Mouse (Mus musculus) embryonic facial prominence, embryonic 11.5 days (tissue): ENCODE measurements around the gene Pold1. TPM values are rescaled to one million over a fixed set of nuclear protein-coding genes. Genes with fewer than 3 reads are reported as not detected.

ENCODE experiments used
- ATAC-seq: fragments of 200-750 bp; cut with Nextera tagmentation; replicated peaks from 2 replicates; pipeline ENCODE4 v1.8.0; 2017; ENCODE audit warnings: low read depth; ENCODE audit not compliant: insufficient number of reproducible peaks, low FRiP score, low TSS enrichment
- DNase-seq: peaks from one replicate; pipeline ENCODE4 v3.0.0-alpha.2; 2015; ENCODE audit warnings: low spot score
- H3K27ac ChIP-seq: fragments of 300-500 bp; sonication (generic); replicated peaks from 2 replicates; pipeline ENCODE4 v1.5.1; 2014; ENCODE audit warnings: mild to moderate bottlenecking, low read depth, low read length, control low read depth
- H3K27me3 ChIP-seq: fragments of 300-500 bp; sonication (generic); 2 replicates; pipeline ENCODE4 v1.6.1; 2014; ENCODE audit warnings: mild to moderate bottlenecking, low read length, moderate library complexity, mixed read lengths; ENCODE audit not compliant: control insufficient read depth, insufficient read depth
- H3K36me3 ChIP-seq: fragments of 300-500 bp; sonication (generic); replicated peaks from 2 replicates; pipeline ENCODE4 v1.6.1; 2014; ENCODE audit warnings: low read depth, mild to moderate bottlenecking, low read length, moderate library complexity, mixed read lengths; ENCODE audit not compliant: control insufficient read depth, insufficient read depth
- H3K4me1 ChIP-seq: fragments of 300-500 bp; sonication (generic); 2 replicates; pipeline ENCODE4 v1.6.1; 2014; ENCODE audit warnings: low read length, mixed read lengths; ENCODE audit not compliant: control insufficient read depth, insufficient read depth
- H3K4me2 ChIP-seq: fragments of 300-500 bp; sonication (generic); 2 replicates; pipeline ENCODE4 v1.6.1; 2014; ENCODE audit warnings: low read depth, mild to moderate bottlenecking, control low read depth, low read length, moderate library complexity
- H3K4me3 ChIP-seq: fragments of 300-500 bp; sonication (generic); 2 replicates; pipeline ENCODE4 v1.5.1; 2014; ENCODE audit warnings: low read depth, low read length, control low read depth
- H3K9ac ChIP-seq: fragments of 300-500 bp; sonication (generic); replicated peaks from 2 replicates; pipeline ENCODE4 v1.6.1; 2014; ENCODE audit warnings: mild to moderate bottlenecking, control low read depth, low read length
- H3K9me3 ChIP-seq: fragments of 300-500 bp; sonication (generic); replicated peaks from 2 replicates; pipeline ENCODE4 v1.6.1; 2016; ENCODE audit warnings: mild to moderate bottlenecking, low read length, inconsistent platforms, mixed read lengths; ENCODE audit not compliant: control insufficient read depth
- WGBS: fragments of 180-500 bp; shearing (Covaris S2); extraction: QIAGEN DNeasy Blood & Tissue Kit; methylation state at CpG from one replicate; pipeline ENCODE4 v1.1.7; 2014; 5-methylcytosine and 5-hydroxymethylcytosine counted together
- polyA plus RNA-seq: library from polyadenylated mRNA; unstranded; fragments of >200 nt; fragmentation: Nextera tagmentation; extraction: Ambion mirVana; gene quantifications from 2 replicates; pipeline ENCODE4 v1.2.1, GENCODE M21; 2014

The Pold1 gene
- 56.3 and 61.4 TPM in 2 replicates for polyA plus RNA-seq

GRCm38 (mm10) chr7:44548497-44549087 is at the start of gene Pold1:
Gene Pold1, minus strand, starts transcription at chr7:44548849.
- peak; percentile 87 for ATAC-seq
- peak within 1 kb of the TSS; percentile 72 for H3K9ac ChIP-seq
- H3K4me2 ChIP-seq = peak within 1 kb of the TSS; percentile 78
- under 1% methylated on average over 43 of the region's 43 CpGs for WGBS
- H3K4me1 ChIP-seq = peaks cover 5% of the 10 kb centered on the region; the same call in 1 of the 2 replicates
- no peaks in the 10 kb centered on the region for H3K27me3 ChIP-seq
- H3K9me3 ChIP-seq = no peaks in the 10 kb centered on the region
- no peaks in the 10 kb centered on the region; the same call in 1 of the 2 replicates for H3K36me3 ChIP-seq
- peak; percentile 100 for DNase-seq
- peak within 1 kb of the TSS; percentile 63 for H3K4me3 ChIP-seq
- 0 out of 2 replicates have a peak within 1 kb of the TSS, but pooled peaks have one; percentile 49 for H3K27ac ChIP-seq

DNA sequence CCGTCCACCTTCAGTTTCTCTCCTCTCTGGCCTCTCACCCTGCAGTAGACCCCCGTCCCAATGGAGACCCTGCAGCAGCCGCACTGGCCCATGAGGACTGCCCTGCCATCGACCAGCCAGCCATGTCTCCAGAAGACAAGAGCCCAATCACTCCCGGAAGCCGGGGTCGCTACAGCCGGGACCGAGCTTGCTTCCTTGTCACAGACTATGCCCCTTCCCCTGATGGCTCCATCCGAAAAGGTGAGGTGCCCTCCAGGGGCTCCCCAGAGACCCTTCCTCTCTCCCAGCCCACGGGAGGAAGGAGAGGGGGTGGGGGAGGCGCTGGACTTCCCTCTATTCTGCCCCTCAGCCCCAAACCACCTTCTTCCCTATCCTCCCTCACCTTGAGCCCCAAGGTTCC is 49.7 kb upstream of the Pold1 start:
- no peak overlapping the region for H3K4me2 ChIP-seq
- ATAC-seq = no peak

DNA sequence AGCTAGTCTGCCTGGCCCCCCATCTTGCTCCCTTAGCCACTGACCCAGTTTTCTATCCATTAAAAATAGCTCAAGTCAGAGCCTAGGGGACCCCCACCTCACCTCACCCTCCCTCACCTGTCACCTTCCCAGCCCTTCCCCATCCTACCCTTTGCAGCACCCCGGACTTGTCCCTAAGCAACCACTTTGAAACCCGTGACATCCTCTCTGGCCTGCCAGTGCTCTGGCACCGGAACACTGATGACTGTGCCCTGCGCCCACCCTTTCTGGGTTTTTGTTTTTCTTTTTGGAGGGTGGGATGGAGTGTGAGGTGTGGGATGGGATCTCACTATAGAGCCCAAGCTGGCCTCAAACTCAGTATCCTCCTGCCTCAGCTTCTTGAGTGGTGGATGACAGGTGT is 49.0 kb upstream of the Pold1 start:
- WGBS = 91% methylated on average over 4 of the region's 4 CpGs
- Histone ChIP-seq H3K9me3 (no peaks in the 10 kb centered on the region), H3K27ac (no peak overlapping the region), H3K27me3 (peaks cover 20% of the 10 kb centered on the region), H3K36me3 (no peaks in the 10 kb centered on the region), H3K4me3 (no peak overlapping the region), H3K4me2 (no peak overlapping the region), H3K9ac (no peak overlapping the region), H3K4me1 (peaks cover 2% of the 10 kb centered on the region; the same call in 1 of the 2 replicates)
- no peak for ATAC-seq
- DNase-seq = no peak

More for the DNA sequence above, 49.7 kb upstream of the Pold1 start:
- Histone ChIP-seq H3K36me3 (no peaks in the 10 kb centered on the region), H3K9ac (no peak overlapping the region), H3K4me3 (no peak overlapping the region), H3K4me1 (peaks cover 2% of the 10 kb centered on the region; the same call in 1 of the 2 replicates), H3K27me3 (peaks cover 18% of the 10 kb centered on the region), H3K27ac (no peak overlapping the region), H3K9me3 (no peaks in the 10 kb centered on the region)
- DNase-seq = no peak
- WGBS = 78% methylated on average over 12 of the region's 12 CpGs

DNA sequence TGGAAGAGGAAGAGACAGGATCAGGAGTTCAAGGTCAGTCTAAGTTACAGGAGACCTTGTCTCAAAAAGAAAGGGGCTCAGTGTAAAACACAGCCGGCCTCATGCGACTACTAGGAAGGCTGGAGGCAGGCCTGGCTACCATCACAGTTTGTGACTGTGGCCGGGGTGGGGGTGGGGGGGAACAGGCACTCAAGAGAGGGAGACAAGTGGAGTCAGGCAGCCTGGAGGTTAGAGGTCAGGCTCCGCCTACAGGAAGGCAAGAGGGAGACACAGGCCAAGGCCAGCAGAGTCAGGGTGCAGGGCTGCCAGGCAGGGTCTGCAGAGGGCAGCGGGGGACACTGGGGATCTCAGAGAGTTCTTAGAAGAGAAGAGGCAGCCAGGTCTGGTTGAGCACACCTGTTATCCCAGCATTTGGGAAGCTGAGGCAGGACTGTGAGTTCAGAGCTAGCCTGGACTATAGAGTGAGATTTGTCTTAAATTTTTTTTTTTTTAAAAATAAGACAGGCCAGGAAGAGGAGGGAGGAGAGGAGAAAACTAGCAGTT is 48.4 kb upstream of the Pold1 start:
- DNase-seq = no peak
- H3K4me2 ChIP-seq = no peak overlapping the region
- peaks cover 23% of the 10 kb centered on the region for H3K27me3 ChIP-seq
- H3K36me3 ChIP-seq = no peaks in the 10 kb centered on the region
- no peak for ATAC-seq
- no peaks in the 10 kb centered on the region for H3K9me3 ChIP-seq
- no peak overlapping the region for H3K4me3 ChIP-seq
- peaks cover 2% of the 10 kb centered on the region; the same call in 1 of the 2 replicates for H3K4me1 ChIP-seq
- no peak overlapping the region for H3K27ac ChIP-seq
- WGBS = 46% methylated on average over 5 of the region's 5 CpGs
- H3K9ac ChIP-seq = no peak overlapping the region

DNA sequence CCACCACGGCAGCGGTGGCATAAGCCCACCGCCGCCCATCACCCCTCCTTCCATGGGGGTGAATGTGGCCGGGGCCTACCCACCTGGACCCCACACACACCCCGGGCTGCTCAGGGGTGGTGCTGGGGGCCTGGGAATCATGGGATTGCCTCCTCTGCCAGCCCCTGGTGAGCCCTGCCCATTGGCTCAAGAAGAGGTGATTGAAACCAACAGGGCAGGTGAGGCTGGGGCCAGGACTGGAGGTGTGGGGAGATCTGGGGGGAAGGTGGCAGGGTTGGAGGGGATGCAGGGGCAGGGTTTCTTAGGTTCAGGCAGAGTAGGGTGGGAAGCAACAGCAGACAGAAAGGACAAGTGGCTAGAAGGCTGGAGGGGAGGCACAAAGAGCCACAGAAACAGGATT is 47.4 kb upstream of the Pold1 start:
- Histone ChIP-seq H3K4me1 (peaks cover 4% of the 10 kb centered on the region), H3K9ac (no peak overlapping the region), H3K27ac (no peak overlapping the region), H3K27me3 (peaks cover 24% of the 10 kb centered on the region), H3K9me3 (no peaks in the 10 kb centered on the region), H3K4me3 (no peak overlapping the region), H3K36me3 (no peaks in the 10 kb centered on the region), H3K4me2 (no peak overlapping the region)
- WGBS = 90% methylated on average over 6 of the region's 6 CpGs
- ATAC-seq (no peak), DNase-seq (no peak)

DNA sequence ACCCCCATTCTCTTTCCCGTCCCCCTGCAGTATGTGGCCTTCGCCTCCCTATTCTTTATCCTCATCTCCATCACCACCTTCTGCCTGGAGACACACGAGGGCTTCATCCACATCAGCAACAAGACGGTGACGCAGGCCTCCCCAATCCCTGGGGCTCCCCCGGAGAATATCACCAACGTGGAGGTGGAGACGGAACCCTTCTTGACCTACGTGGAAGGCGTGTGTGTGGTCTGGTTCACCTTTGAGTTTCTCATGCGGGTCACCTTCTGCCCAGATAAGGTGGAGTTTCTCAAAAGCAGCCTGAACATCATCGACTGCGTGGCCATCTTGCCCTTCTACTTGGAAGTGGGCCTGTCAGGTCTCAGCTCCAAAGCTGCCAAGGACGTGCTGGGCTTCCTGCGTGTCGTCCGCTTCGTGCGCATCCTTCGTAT is 46.5 kb upstream of the Pold1 start:
- H3K4me2 ChIP-seq = no peak overlapping the region
- peaks cover 4% of the 10 kb centered on the region for H3K4me1 ChIP-seq
- no peaks in the 10 kb centered on the region for H3K9me3 ChIP-seq
- no peak overlapping the region for H3K9ac ChIP-seq
- H3K27me3 ChIP-seq = peaks cover 24% of the 10 kb centered on the region
- no peak for ATAC-seq
- H3K36me3 ChIP-seq = no peaks in the 10 kb centered on the region
- WGBS = 92% methylated on average over 20 of the region's 20 CpGs
- no peak overlapping the region for H3K4me3 ChIP-seq
- H3K27ac ChIP-seq = no peak overlapping the region
- DNase-seq = no peak

DNA sequence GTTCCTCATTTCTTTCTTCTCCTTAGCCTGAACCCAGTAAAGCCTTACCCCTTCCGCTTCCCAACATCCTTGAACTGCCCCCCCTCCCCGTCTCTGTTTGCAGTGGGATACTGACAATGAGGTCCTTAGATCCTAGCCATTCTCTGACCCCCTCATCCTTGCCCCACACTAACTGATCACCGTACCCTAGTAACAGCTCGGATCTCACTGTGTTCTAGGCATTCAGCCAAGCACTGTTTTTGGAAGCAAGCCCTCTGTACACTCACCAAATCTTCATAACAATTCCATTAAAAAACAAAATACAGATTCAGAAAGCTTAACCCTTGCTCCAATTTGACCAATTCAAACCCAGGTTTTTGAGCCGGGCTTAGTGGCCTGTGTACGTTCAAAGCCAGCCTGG is 45.6 kb upstream of the Pold1 start:
- H3K36me3 ChIP-seq = no peaks in the 10 kb centered on the region
- DNase-seq (no peak), ATAC-seq (no peak)
- peaks cover 4% of the 10 kb centered on the region for H3K4me1 ChIP-seq
- H3K27me3 ChIP-seq = peaks cover 24% of the 10 kb centered on the region
- H3K9me3 ChIP-seq = no peaks in the 10 kb centered on the region
- H3K27ac ChIP-seq = no peak overlapping the region
- H3K4me3 ChIP-seq = no peak overlapping the region
- H3K4me2 ChIP-seq = no peak overlapping the region
- 66% methylated on average over 6 of the region's 6 CpGs for WGBS
- H3K9ac ChIP-seq = no peak overlapping the region

GRCm38 (mm10) chr7:44593775-44594174 is 45.1 kb upstream of the Pold1 start:
- H3K27ac ChIP-seq = no peak overlapping the region
- ATAC-seq = peak; percentile 35
- WGBS = under 1% methylated on average over 22 of the region's 22 CpGs

More at GRCm38 (mm10) chr7:44593775-44594174, 45.1 kb upstream of the Pold1 start:
- Histone ChIP-seq H3K9me3 (no peaks in the 10 kb centered on the region), H3K4me1 (peaks cover 4% of the 10 kb centered on the region), H3K36me3 (no peaks in the 10 kb centered on the region), H3K27me3 (peaks cover 24% of the 10 kb centered on the region), H3K9ac (no peak overlapping the region), H3K4me3 (no peak overlapping the region), H3K4me2 (no peak overlapping the region)
- DNase-seq = peak; percentile 92
